27 mouse cellular contexts compared by ENCODE assay signal in the genomic region with DNA sequence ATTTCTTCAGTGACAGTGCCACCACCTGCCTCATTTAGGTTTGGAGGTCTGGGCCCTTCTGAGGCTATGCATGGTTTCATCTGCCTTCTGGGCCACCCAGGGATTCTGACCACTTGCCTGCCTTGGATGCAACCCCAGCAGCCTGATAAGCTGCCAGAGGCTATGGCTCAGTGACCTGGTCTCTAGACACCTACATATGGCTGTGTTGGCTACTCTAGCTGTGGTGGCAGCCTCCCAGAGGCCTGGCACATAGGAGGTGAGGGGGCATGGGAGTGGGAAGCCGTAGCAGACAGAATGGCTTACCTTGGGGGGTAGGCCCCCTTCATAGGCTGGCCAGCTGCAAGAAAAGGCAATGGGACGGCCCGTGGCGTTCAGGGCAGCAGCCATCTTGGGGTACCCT. TPM values are rescaled to one million over a fixed set of nuclear protein-coding genes. Genes with fewer than 3 reads are reported as not detected.
DNase-seq lines count a peak whose midpoint lies in the region; ATAC-seq and TF ChIP-seq lines count a peak whose summit lies in the region.
"Had no signal": no experiment of that assay in that cellular context is flagged by ENCODE, and none has a peak within 500 bp of the region (broad histone marks: within the 10 kb centered on the region; RNA-seq: fewer than 3 reads in every experiment).

No protein-coding gene starts in this region.

- H3K4me2 ChIP-seq in liver, embryonic 13.5 days = no peak overlapping the region
- H3K4me2 ChIP-seq in liver, postnatal 0 days (ENCODE audit: low read depth, low read length) = no peak overlapping the region
- H3K4me2 ChIP-seq in neural tube, embryonic 15.5 days = no peak overlapping the region
- H3K4me2 ChIP-seq: embryonic facial prominence, embryonic 12.5 days; embryonic facial prominence, embryonic 15.5 days; heart, embryonic 12.5 days; heart, embryonic 15.5 days; hindbrain, embryonic 14.5 days had no signal

- H3K9ac ChIP-seq in liver, embryonic 13.5 days = 0 out of 2 replicates have a peak overlapping the region, but pooled peaks have one; percentile 6
- H3K9ac ChIP-seq in liver, postnatal 0 days (replicated peaks) = no peak overlapping the region
- no peak overlapping the region for H3K9ac ChIP-seq in neural tube, embryonic 15.5 days (replicated peaks)
- H3K9ac ChIP-seq: embryonic facial prominence, embryonic 12.5 days; embryonic facial prominence, embryonic 15.5 days; forebrain, postnatal 0 days; heart, embryonic 12.5 days; heart, embryonic 15.5 days; hindbrain, embryonic 14.5 days had no signal

- TF ChIP-seq EP300 in liver, postnatal 0 days (IDR thresholded peaks at IDR 0.05; ENCODE audit: low read depth) = no peak

- DNase-seq in cerebellum, adult 11-12 months = peak; percentile 72
- no peak for DNase-seq in cerebellum, postnatal 14 days
- DNase-seq in cerebellum, adult 8-10 months = peak; percentile 47
- no peak for DNase-seq in liver, embryonic 13.5 days
- no peak for DNase-seq in liver, postnatal 0 days
- DNase-seq in limb, embryonic 10.5 days (ENCODE audit: low spot score) = no peak
- DNase-seq: adrenal gland, adult 8-10 months; adrenal gland, postnatal 25 days; forebrain, postnatal 0 days; gastrocnemius, postnatal 25 days; heart, adult 18-20 months; heart, postnatal 10 days; heart, postnatal 36 days; kidney, adult 18-20 months; kidney, adult 9 months had no signal

- no peak overlapping the region for H3K27ac ChIP-seq in liver, embryonic 13.5 days
- no peak overlapping the region for H3K27ac ChIP-seq in liver, postnatal 0 days (ENCODE audit: low read depth)
- H3K27ac ChIP-seq in limb, embryonic 10.5 days = peak overlapping the region; percentile 26; the same call in 1 of the 2 replicates
- no peak overlapping the region for H3K27ac ChIP-seq in neural tube, embryonic 15.5 days (replicated peaks)
- H3K27ac ChIP-seq: embryonic facial prominence, embryonic 12.5 days; embryonic facial prominence, embryonic 15.5 days; heart, embryonic 15.5 days; hindbrain, embryonic 10.5 days; hindbrain, embryonic 14.5 days had no signal

- 95% methylated on average over 4 of the region's 4 CpGs for WGBS in liver, embryonic 13.5 days (ENCODE audit: insufficient replicate concordance)
- WGBS in liver, postnatal 0 days (ENCODE audit: insufficient replicate concordance) = 98% methylated on average over 4 of the region's 4 CpGs
- whole genome bisulfite sequencing in limb, embryonic 10.5 days = 94% methylated on average over 4 of the region's 4 CpGs
- 98% methylated on average over 4 of the region's 4 CpGs for WGBS in neural tube, embryonic 15.5 days

- peaks cover 38% of the 10 kb centered on the region for H3K4me1 ChIP-seq in liver, embryonic 13.5 days (replicated peaks)
- H3K4me1 ChIP-seq in liver, postnatal 0 days (ENCODE audit: insufficient read depth) = peaks cover 29% of the 10 kb centered on the region
- H3K4me1 ChIP-seq in limb, embryonic 10.5 days = peaks cover 37% of the 10 kb centered on the region
- H3K4me1 ChIP-seq in neural tube, embryonic 15.5 days = peaks cover 30% of the 10 kb centered on the region

- no peaks in the 10 kb centered on the region for H3K9me3 ChIP-seq in liver, embryonic 13.5 days (replicated peaks)
- no peaks in the 10 kb centered on the region for H3K9me3 ChIP-seq in liver, postnatal 0 days (ENCODE audit: low read length)
- no peaks in the 10 kb centered on the region for H3K9me3 ChIP-seq in limb, embryonic 10.5 days (replicated peaks)
- H3K9me3 ChIP-seq in neural tube, embryonic 15.5 days (replicated peaks) = no peaks in the 10 kb centered on the region
- H3K9me3 ChIP-seq: embryonic facial prominence, embryonic 12.5 days; embryonic facial prominence, embryonic 15.5 days; heart, embryonic 12.5 days; heart, embryonic 15.5 days; hindbrain, embryonic 10.5 days had no signal

- no peak for TF ChIP-seq CTCF in liver, postnatal 0 days (IDR thresholded peaks at IDR 0.05; ENCODE audit: low read depth)

- H3K36me3 ChIP-seq in liver, embryonic 13.5 days = peaks cover 62% of the 10 kb centered on the region
- H3K36me3 ChIP-seq in liver, postnatal 0 days (replicated peaks; ENCODE audit: insufficient read depth, low read length) = peaks cover 44% of the 10 kb centered on the region
- peaks cover 50% of the 10 kb centered on the region for H3K36me3 ChIP-seq in limb, embryonic 10.5 days
- peaks cover 29% of the 10 kb centered on the region for H3K36me3 ChIP-seq in neural tube, embryonic 15.5 days

- H3K27me3 ChIP-seq in liver, embryonic 13.5 days = no peaks in the 10 kb centered on the region
- H3K27me3 ChIP-seq in liver, postnatal 0 days (ENCODE audit: insufficient read depth, low read length) = no peaks in the 10 kb centered on the region
- H3K27me3 ChIP-seq in limb, embryonic 10.5 days (ENCODE audit: low read depth, poor library complexity, severe bottlenecking) = peaks cover 8% of the 10 kb centered on the region
- H3K27me3 ChIP-seq in neural tube, embryonic 15.5 days (replicated peaks) = peaks cover 3% of the 10 kb centered on the region
- H3K27me3 ChIP-seq: embryonic facial prominence, embryonic 12.5 days; embryonic facial prominence, embryonic 15.5 days; heart, embryonic 12.5 days; heart, embryonic 15.5 days had no signal

- no peak overlapping the region for H3K4me3 ChIP-seq in liver, embryonic 13.5 days (replicated peaks)
- H3K4me3 ChIP-seq in liver, postnatal 0 days (ENCODE audit: low read depth, low read length) = no peak overlapping the region
- no peak overlapping the region for H3K4me3 ChIP-seq in limb, embryonic 10.5 days
- no peak overlapping the region for H3K4me3 ChIP-seq in neural tube, embryonic 15.5 days (replicated peaks)
- H3K4me3 ChIP-seq: embryonic facial prominence, embryonic 12.5 days; embryonic facial prominence, embryonic 15.5 days; heart, embryonic 12.5 days; heart, embryonic 15.5 days; hindbrain, embryonic 10.5 days had no signal

- ATAC-seq in cerebellum, adult (ENCODE audit: insufficient number of reproducible peaks, low FRiP score, low TSS enrichment) = no peak
- ATAC-seq in liver, embryonic 13.5 days (ENCODE audit: low read depth) = no peak
- no peak for ATAC-seq in liver, postnatal 0 days
- no peak for ATAC-seq in neural tube, embryonic 15.5 days (ENCODE audit: low FRiP score)
- ATAC-seq: activated CD4-positive, CD25-positive, alpha-beta regulatory T cell, adult 4 months; forebrain, embryonic 14.5 days; forebrain, postnatal 0 days had no signal

RNA-seq across cellular contexts. Expression of a gene that starts 3.5 kb away (rescaled TPM):
- polyA plus RNA-seq in liver, embryonic 13.5 days (2015; fragmentation: Nextera tagmentation; extraction: Ambion mirVana) = 34.3 and 35.7 TPM in 2 replicates
- 34.6 TPM in 2 replicates for polyA plus RNA-seq in liver, postnatal 0 days (2015; fragmentation: Nextera tagmentation; extraction: Ambion mirVana)
- polyA plus RNA-seq in limb, embryonic 10.5 days (2016; fragmentation: Nextera tagmentation; extraction: Ambion mirVana) = 19.0 and 29.2 TPM in 2 replicates
- polyA plus RNA-seq in neural tube, embryonic 15.5 days (2015; fragmentation: Nextera tagmentation; extraction: Ambion mirVana) = 33.4 and 41.8 TPM in 2 replicates

RNA-seq across cellular contexts. Expression of a gene that starts 3.5 kb away (rescaled TPM):
- 43.4 and 43.8 TPM in 2 replicates for polyA plus RNA-seq in liver, embryonic 13.5 days (2015; fragmentation: Nextera tagmentation; extraction: Ambion mirVana)
- 16.1 and 17.5 TPM in 2 replicates for polyA plus RNA-seq in liver, postnatal 0 days (2015; fragmentation: Nextera tagmentation; extraction: Ambion mirVana)
- polyA plus RNA-seq in limb, embryonic 10.5 days (2016; fragmentation: Nextera tagmentation; extraction: Ambion mirVana) = 5.4 and 7.4 TPM in 2 replicates
- 2.4 and 6.6 TPM in 2 replicates for polyA plus RNA-seq in neural tube, embryonic 15.5 days (2015; fragmentation: Nextera tagmentation; extraction: Ambion mirVana)

RNA-seq across cellular contexts. Expression of a gene that starts 3.6 kb away (rescaled TPM):
- 202 and 208 TPM in 2 replicates for polyA plus RNA-seq in liver, embryonic 13.5 days (2015; fragmentation: Nextera tagmentation; extraction: Ambion mirVana)
- polyA plus RNA-seq in liver, postnatal 0 days (2015; fragmentation: Nextera tagmentation; extraction: Ambion mirVana) = 145 and 151 TPM in 2 replicates
- polyA plus RNA-seq in limb, embryonic 10.5 days (2016; fragmentation: Nextera tagmentation; extraction: Ambion mirVana) = 211 and 212 TPM in 2 replicates
- 392 and 440 TPM in 2 replicates for polyA plus RNA-seq in neural tube, embryonic 15.5 days (2015; fragmentation: Nextera tagmentation; extraction: Ambion mirVana)

RNA-seq across cellular contexts. Expression of a gene that starts 18.9 kb away (rescaled TPM):
- polyA plus RNA-seq in liver, embryonic 13.5 days (2015; fragmentation: Nextera tagmentation; extraction: Ambion mirVana) = 356 and 357 TPM in 2 replicates
- 642 and 691 TPM in 2 replicates for polyA plus RNA-seq in liver, postnatal 0 days (2015; fragmentation: Nextera tagmentation; extraction: Ambion mirVana)
- polyA plus RNA-seq in limb, embryonic 10.5 days (2016; fragmentation: Nextera tagmentation; extraction: Ambion mirVana) = 243 and 262 TPM in 2 replicates
- 409 and 417 TPM in 2 replicates for polyA plus RNA-seq in neural tube, embryonic 15.5 days (2015; fragmentation: Nextera tagmentation; extraction: Ambion mirVana)

RNA-seq across cellular contexts. Expression of a gene that starts 36.4 kb away (rescaled TPM):
- polyA plus RNA-seq in liver, embryonic 13.5 days (2015; fragmentation: Nextera tagmentation; extraction: Ambion mirVana) = 0.12 and 0.20 TPM in 2 replicates
- 0.07 and 0.09 TPM in 2 replicates for polyA plus RNA-seq in liver, postnatal 0 days (2015; fragmentation: Nextera tagmentation; extraction: Ambion mirVana)
- 0.16 and 0.38 TPM in 2 replicates for polyA plus RNA-seq in limb, embryonic 10.5 days (2016; fragmentation: Nextera tagmentation; extraction: Ambion mirVana)
- 0.10 and 0.13 TPM in 2 replicates for polyA plus RNA-seq in neural tube, embryonic 15.5 days (2015; fragmentation: Nextera tagmentation; extraction: Ambion mirVana)
- polyA plus RNA-seq: activated CD4-positive, CD25-positive, alpha-beta regulatory T cell, adult 4 months; cortical plate, adult 2 months; embryonic facial prominence, embryonic 15.5 days; forebrain, embryonic 11.5 days; forebrain, embryonic 14.5 days; hindbrain, embryonic 10.5 days had no signal

Comparison
In these comparisons a context has a peak if more than half of its experiments do, and no peak if none do; other contexts are left out.
1. DNase-seq: peak in cerebellum, adult 11-12 months (single experiment) and cerebellum, adult 8-10 months (single experiment); none in cerebellum, postnatal 14 days (0 of 2), liver, embryonic 13.5 days (single experiment), liver, postnatal 0 days (single experiment) and limb, embryonic 10.5 days (single experiment).